Mouse (Mus musculus) CH12.LX (cell line): ENCODE results near the gene Ttc13.

Experiments used
- EP300 ChIP-seq: IDR thresholded peaks from 2 replicates; pipeline ENCODE4 v1.6.1; 2011; ENCODE audit warnings: low read length, improper control_type of control experiment
- MAFK ChIP-seq: IDR thresholded peaks from 2 replicates; pipeline ENCODE4 v1.6.1; 2011; ENCODE audit warnings: low read length, improper control_type of control experiment; ENCODE audit not compliant: insufficient replicate concordance
- POLR2A ChIP-seq: IDR thresholded peaks from 2 replicates; pipeline ENCODE4 v1.6.1; 2011; ENCODE audit warnings: low read depth, mild to moderate bottlenecking, improper control_type of control experiment, low read length

DNA sequence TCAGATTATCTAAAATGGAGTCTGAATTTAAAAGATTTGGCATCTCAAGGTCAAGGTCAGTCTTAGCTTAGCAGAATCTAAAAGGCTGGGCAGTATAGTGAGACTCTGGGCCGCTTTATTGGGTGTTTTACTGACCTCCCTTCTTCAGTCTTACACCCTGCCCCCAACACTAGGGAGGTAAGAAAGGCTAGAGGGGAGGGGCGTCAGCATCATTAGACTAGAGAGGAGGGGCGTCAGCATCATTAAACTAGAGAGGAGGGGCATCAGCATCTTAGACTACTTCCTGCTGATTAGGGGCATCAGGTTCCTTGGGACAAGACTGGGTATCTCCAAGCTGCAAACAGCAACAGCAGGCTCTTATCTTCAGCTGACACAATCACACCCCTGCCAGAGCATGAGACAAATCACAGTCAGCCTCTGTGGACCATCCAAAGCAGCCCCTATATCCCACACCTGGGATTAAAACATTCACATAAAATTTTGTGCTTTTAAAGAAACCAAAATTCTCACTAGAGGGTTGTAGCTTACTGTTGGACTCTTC is 13.7 kb upstream of the Ttc13 start:
- no peak for TF ChIP-seq POLR2A
- TF ChIP-seq MAFK: no peak
- no peak for TF ChIP-seq EP300
